Mouse (Mus musculus): ENCODE results near the gene Gm20388.

DNA sequence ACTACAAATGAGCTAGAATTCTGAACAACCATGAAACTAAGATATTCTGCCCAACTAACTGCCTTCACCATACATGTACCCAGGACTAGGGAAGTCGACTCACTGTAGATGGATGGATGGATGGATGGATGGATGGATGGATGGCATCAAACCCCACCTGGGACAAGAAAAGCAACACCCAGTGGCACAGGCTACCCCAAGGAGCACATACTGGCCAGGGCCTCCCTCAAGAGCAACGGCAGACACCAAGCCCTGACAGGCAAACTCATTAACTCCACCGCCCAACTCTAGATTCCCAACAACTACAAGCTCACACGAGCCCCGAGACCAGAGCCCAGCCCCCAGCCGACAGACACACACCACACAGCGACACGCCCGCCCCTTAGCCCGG, 3626.3 kb downstream of the Gm20388 start:
- no peak for TF ChIP-seq MAFK (IDR thresholded peaks at IDR 0.05; ENCODE audit: insufficient read depth, low read depth, low read length)
- TF ChIP-seq CHD2 (IDR thresholded peaks at IDR 0.05; ENCODE audit: low read depth, low read length), result no peak
- no peak for TF ChIP-seq HCFC1 (IDR thresholded peaks at IDR 0.05; ENCODE audit: borderline replicate concordance, insufficient read depth, low read length)
